Mouse (Mus musculus) adrenal gland, postnatal 0 days (tissue): ENCODE data around the gene Shf. TPM values are rescaled to one million over a fixed set of nuclear protein-coding genes. Genes with fewer than 3 reads are reported as not detected.

ENCODE experiments used
- polyA plus RNA-seq: library from polyadenylated mRNA; unstranded; fragments of >200 nt; fragmentation: Nextera tagmentation; extraction: Ambion mirVana; gene quantifications from 2 replicates; pipeline ENCODE4 v1.2.1, GENCODE M21; 2015

Gene Shf
- polyA plus RNA-seq = 3.7 and 9.3 TPM in 2 replicates

DNA sequence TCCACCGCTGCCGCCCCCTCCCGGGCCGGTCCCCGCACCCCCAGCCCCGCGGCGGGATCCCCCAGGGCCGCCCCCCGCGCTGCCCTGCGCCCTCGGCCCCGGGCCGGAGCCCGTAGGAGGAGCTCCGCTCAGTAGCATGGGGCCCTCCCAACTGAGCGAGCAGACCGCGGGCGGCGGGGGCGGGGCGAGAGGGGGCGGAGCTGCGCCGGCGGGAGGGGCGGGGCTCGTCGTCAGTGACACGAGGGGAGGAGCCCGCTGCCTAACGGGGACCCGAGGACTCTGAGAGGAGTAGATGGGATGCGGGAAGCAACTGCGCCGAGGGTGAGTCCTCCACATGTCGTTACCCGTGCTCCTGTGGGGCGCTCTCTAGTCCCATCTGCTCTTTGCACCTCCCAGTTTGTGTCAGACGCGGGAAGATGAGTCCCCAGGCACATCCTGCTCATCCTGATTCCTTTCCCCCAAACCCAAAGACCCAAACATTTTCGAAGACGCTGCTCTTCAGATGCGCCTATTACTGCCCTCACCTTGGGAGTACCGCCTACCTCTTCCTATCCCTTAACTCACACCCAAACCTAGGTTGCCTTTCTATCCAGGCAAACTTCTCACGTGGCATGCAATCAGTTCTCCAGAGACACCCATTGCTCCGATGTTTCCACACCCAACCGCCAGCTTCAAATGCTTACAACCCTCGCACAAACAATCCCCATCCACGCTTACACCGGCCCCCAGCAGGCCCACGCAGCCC lies at the start of gene Shf:
Gene Shf, minus strand, starts transcription at position 168 of the 745 bp plus-strand sequence.

GRCm38 (mm10) chr2:122315372-122315771 lies 53.6 kb downstream of the Shf start, which contains the start of gene Duox1:
Duox1 (plus strand) TSS chr2:122315672.

GRCm38 (mm10) chr2:122313536-122313935 lies 55.4 kb downstream of the Shf start, which contains the start of gene Duoxa1:
Duoxa1 (minus strand) TSS chr2:122313730.

Other genes starting within 250 kb of the Shf start
- 987 and 1,399 TPM in 2 replicates for gene B2m, start 221.5 kb downstream of the Shf start, polyA plus RNA-seq
- gene Trim69, start 208.5 kb downstream of the Shf start, polyA plus RNA-seq = not detected in 2 replicates
- gene Patl2, start 183.0 kb downstream of the Shf start, polyA plus RNA-seq = not detected in 2 replicates
- gene Terb2, start 182.9 kb downstream of the Shf start, polyA plus RNA-seq = not detected in 2 replicates
- 36.0 and 38.2 TPM in 2 replicates for gene Sord, start 134.4 kb downstream of the Shf start, polyA plus RNA-seq
- gene Duox2, start 70.7 kb downstream of the Shf start, polyA plus RNA-seq = 0.09 TPM in 1 of 2 replicates, not detected in the other
- gene Duoxa2, start 70.3 kb downstream of the Shf start, polyA plus RNA-seq = 0.12 and 0.25 TPM in 2 replicates
- 0.19 and 0.47 TPM in 2 replicates for gene Duoxa1, start 55.4 kb downstream of the Shf start, polyA plus RNA-seq
- 0.03 and 0.06 TPM in 2 replicates for gene Duox1, start 53.5 kb downstream of the Shf start, polyA plus RNA-seq
- gene Slc28a2, start 57.3 kb upstream of the Shf start, polyA plus RNA-seq = 0.19 and 0.62 TPM in 2 replicates
- gene Gm14085, start 115.8 kb upstream of the Shf start, polyA plus RNA-seq = not detected in 2 replicates
- gene Gatm, start 242.1 kb upstream of the Shf start, polyA plus RNA-seq = 18.3 and 24.4 TPM in 2 replicates